Mouse (Mus musculus): ENCODE measurements at regions not wholly inside any gene's neighbourhood (a gene's known extent, or its start where the extent isn't known, plus 50 kb on each side); places are given as distances from the start of the nearest gene placed in this dataset.

- TF ChIP-seq CTCF (IDR thresholded peaks at IDR 0.05; ENCODE audit: extremely low read depth, insufficient read depth, low read length) (no peak), POLR2A (IDR thresholded peaks at IDR 0.05; ENCODE audit: extremely low read depth, insufficient read depth, low read length) (no peak)
These were observed 135.0 kb upstream of the Dapk1 start for GRCm38 (mm10) chr13:60466553-60467313.
